Mouse (Mus musculus): ENCODE results near the gene 4933434E20Rik. TPM values are rescaled to one million over a fixed set of nuclear protein-coding genes. Genes with fewer than 3 reads are reported as not detected.

Gene 4933434E20Rik
- total RNA-seq (2021) = 10 to 100 TPM; 72.3 to 83.5 TPM

DNA sequence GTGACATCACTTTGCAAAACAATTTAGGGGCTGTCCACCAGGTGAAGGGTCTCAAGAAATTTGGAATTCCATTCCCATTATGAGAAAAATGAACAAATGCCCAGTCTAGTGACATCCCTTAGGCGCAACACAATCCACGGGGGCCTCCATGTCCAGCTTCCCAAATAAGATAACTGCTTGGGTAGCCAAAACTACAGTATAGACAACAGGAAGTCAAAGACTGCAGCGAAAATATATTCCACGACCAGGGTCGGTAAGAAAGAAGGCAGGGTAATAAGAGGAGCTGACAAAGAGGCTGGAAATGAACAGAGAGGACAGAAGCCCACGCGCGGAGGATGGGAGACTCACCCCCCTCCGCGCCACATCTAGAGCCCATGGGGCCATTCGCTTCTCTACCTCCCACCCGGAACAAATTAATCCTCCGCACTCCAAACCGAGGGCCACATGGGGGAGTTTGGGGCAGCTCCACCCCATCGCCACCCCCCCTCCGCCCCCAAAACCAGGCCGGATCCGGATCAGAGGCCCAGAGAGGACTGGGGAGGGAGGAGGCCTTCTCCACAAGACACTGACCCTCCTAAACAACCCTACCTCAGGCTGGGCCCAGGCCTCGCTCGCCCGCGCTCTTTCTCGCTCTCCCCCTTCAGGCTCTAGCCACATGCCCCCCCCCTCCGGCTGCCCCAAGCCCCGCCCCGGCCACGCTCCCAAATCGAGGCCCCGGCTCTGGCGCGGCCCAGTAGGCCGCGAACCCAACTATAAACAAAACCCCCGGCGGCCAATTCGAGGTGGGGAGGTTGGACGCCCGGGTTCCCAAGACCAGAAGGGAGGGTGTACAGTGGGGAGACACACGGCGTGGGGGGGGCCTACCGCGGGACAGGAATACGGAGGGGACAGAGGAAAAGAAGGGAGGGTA lies at the start of gene 4933434E20Rik:
Gene 4933434E20Rik (plus strand): TSS at position 196 of the 910 bp plus-strand sequence.
- DNase-seq = peak; percentile 68
- intact Hi-C loops (cut with DNase I) = no loop called here

DNA sequence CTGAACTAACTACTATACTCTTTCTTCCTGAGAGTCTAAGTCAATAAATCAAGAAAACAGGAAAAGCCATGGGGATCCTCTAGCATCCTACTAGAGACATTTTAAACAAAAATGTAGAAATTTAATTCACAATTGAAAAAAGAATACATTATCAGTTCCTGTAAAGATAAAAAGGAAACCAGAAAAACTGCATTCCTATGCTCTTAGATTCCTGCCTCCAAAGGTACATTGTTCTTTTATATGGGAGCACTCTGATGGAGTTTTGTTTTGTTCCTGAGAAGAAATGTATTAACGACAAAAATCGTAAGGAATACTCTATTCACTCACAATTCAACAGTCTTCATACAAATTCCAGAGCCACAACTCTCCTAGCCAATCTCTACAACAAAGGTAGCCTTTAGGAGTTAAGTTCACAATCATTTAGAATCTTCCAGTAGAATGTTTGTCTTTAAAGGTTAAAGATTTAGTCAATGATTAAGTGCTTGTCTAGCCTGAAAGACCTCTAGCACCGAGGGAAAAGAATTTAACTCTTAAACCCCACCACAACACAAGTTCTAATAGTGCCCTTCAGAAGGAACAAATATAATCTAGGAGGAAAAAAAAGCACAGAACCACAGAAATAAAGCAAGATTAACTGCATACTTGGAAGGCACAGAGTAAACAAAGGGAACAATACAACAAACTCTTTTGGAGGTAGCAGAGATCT lies 47.2 kb upstream of the 4933434E20Rik start:
- no peak for DNase-seq
- intact Hi-C loops (cut with DNase I) = loop anchor here (5.0 kb wide), 1 partner anchor 33 kb away; no protein-coding TSS in a partner anchor

DNA sequence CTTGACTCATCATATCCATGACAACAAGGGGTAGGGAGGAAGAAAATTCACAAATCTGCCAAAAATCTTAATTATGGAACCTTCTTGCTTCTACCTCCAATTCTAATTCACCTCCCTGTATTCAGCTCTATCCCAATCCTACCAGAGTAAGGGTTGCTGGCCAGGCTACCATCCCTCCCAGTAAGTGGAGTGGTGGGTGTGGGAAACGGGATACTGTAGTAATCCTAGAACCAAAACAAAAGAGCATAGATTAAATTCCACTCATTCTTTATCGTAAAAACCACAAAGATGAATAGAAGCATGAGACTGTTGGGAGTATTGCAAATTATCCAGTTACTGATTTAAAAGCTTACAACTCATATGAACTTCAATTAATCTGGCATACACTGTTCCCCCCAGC lies 41.1 kb upstream of the 4933434E20Rik start:
- DNase-seq = no peak
- intact Hi-C loops (cut with DNase I) = loop anchor here (10.0 kb wide), 1 partner anchor 955 kb away; no protein-coding TSS in a partner anchor

DNA sequence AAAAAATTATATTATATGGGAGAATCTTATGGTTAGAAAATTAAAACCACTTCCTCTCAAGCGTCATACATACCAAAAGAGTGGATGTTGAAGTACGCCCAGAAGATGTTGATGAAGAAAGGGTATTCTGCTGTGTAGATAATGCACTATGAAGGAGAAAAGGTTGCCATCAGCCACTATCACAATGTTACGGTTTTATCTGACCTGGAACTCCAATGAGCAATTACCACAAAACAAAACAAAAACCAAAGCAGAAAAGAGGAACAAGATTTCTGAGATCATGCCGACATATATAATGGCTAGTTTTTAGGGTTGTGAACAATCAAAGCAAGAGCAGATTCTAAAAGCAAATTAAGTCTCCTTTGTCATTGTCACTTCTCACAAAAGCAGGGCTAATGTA lies 34.8 kb upstream of the 4933434E20Rik start:
- DNase-seq = no peak
- intact Hi-C loops (cut with DNase I) = loop anchor here (10.0 kb wide), 1 partner anchor 962 kb away; no protein-coding TSS in a partner anchor

DNA sequence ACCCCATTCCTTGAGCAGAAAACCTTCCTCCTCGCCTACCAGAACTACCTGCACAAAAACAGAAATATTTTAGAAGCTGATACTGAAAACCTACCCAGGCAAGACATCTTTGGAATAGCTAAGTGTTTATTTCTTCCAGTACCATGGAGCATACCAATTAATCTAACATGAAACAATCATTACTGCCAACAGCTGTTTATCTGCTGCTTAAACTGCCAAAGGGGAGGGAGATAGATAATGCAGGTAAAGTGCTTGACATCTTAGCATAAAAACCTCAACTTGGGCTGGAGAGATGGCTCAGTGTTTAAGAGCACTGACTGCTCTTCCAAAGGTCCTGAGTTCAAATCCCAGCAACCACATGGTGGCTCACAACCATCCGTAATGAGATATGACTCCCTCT lies 16.8 kb upstream of the 4933434E20Rik start:
- intact Hi-C loops (cut with DNase I) = loop anchor here (5.0 kb wide), 1 partner anchor 32 kb away; no protein-coding TSS in a partner anchor

DNA sequence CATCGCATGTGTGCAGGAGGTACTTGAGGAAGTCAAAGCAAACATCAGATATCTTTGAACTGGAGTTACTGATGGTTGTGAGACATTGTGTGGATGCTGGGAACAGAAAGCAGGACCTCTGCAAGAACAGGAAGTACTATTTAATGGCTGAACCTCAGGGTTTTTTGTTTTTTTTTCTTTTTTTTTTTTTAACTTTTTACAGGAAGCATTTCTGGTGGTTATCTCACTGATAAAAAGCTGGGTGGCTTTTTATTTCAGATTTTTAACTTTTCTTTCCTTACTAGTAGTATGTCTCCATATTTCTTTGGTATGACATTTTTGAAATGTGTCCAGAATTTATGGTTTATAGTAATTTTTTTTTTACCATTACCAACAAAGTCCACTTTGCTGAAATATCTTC lies 15.2 kb upstream of the 4933434E20Rik start:
- intact Hi-C loops (cut with DNase I) = loop anchor here (5.0 kb wide), 1 partner anchor 34 kb away; no protein-coding TSS in a partner anchor
- DNase-seq = no peak

More for the DNA sequence above, 16.8 kb upstream of the 4933434E20Rik start:
- DNase-seq = no peak

GRCm38 (mm10) chr3:90049691-90050090 lies 1.7 kb upstream of the 4933434E20Rik start:
- intact Hi-C loops (cut with DNase I) = loop anchor here (5.0 kb wide), 1 partner anchor 42 kb away; no protein-coding TSS in a partner anchor
- no peak for DNase-seq

GRCm38 (mm10) chr3:90052351-90053241 lies 1.2 kb downstream of the 4933434E20Rik start, which contains the start of gene Ubap2l:
Gene Ubap2l, minus strand, starts transcription at chr3:90052628.
- intact Hi-C loops (cut with DNase I) = no loop called here

DNA sequence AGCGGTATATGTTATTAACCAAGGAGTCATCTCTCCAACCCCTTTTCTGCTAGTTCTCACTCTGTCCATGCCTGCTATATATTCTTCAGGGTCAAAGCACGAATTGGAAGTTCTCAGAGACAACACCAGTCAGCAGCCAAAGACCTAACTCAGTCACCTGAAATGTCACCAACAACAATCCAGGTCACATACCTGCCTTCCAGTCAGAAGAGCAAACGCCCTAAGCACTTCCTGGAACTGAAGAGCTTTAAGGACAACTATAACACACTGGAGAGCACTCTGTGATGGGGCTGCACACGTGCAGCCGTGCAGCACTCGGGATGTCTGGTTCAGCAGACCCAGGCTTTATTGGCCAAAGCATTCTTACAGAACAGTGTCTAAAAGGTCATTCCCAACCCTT lies 10.1 kb downstream of the 4933434E20Rik start:
- intact Hi-C loops (cut with DNase I) = no loop called here
- no peak for DNase-seq

More at GRCm38 (mm10) chr3:90052351-90053241, 1.2 kb downstream of the 4933434E20Rik start, which contains the start of gene Ubap2l:
- peak; percentile 98 for DNase-seq

DNA sequence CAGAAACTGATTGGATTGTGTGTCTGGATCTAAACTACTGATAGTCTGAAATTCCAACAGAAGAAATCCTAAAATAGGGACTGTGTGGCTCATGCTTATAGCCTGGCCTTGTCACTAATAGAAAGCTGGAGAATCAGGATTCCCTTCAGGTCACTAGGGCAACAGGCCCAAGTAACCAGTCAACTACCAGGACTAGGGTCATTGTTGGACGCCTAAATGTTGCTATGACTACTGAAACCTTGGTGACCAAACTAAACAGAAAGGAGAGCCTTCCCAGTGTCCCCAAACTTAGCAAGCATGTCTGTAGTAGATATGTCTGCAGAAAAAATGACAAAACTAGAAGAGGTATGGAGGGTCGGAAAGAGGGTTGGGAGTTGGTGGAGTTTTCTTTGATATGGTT lies 11.1 kb downstream of the 4933434E20Rik start:
- no peak for DNase-seq
- intact Hi-C loops (cut with DNase I) = no loop called here

DNA sequence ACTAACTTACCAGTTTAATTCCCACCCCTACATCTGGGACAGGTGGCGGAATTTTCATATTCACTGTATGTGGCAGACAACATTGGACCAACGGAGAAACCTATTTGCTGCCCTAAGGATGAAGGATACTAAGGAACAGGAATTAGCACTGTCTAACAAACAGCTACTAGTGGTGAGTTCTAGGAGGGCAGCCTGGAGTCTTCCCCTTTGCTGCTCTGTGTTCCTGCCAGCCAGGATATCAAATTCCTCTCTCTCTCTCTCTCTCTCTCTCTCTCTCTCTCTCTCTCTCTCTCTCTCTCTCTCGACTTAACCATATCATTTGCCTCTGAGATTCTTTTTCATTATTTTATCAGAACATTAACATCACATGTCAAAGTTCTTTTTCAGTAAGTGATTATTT lies 12.9 kb downstream of the 4933434E20Rik start:
- no peak for DNase-seq
- intact Hi-C loops (cut with DNase I) = no loop called here

DNA sequence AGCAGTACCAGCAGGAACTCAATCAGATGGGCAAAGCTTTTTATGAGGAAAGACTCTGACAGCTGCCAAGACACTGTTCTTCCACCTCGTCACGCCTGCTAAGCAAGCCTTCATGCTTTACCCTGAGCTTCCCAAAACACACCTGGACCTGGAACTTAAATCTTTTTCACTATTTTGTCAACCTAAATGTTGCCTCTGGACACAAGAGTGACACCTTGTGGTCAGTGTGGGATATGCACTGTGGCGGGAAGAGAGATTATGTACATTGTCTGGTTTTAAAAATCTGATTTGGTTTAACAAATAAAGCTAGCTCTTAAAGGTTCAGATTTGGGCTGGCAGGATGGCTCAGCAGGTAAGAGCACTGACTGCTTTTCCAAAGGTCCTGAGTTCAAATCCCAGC lies 14.1 kb downstream of the 4933434E20Rik start:
- intact Hi-C loops (cut with DNase I) = no loop called here
- DNase-seq = peak; percentile 37

DNA sequence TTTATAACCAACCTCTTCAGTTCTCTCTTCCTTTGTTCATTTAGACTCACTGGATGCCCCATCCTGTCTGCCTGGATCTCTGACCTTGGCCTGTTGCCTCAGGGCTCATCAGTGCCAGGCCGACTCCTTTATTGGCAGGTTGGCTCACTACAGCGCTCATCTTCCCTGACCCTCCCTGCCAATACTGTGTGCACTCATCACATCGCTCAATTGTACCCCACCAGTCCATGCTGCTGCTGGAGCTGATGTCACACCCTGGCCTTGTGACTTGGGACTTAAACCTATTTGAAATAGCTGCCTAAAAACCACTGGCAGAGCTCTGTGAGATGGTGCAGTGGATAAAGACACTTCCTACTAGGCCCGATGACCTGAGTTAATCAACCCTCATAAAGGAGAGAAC lies 16.4 kb downstream of the 4933434E20Rik start:
- DNase-seq = no peak
- intact Hi-C loops (cut with DNase I) = no loop called here

GRCm38 (mm10) chr3:90069688-90070087 lies 18.3 kb downstream of the 4933434E20Rik start:
- DNase-seq = no peak
- intact Hi-C loops (cut with DNase I) = no loop called here

DNA sequence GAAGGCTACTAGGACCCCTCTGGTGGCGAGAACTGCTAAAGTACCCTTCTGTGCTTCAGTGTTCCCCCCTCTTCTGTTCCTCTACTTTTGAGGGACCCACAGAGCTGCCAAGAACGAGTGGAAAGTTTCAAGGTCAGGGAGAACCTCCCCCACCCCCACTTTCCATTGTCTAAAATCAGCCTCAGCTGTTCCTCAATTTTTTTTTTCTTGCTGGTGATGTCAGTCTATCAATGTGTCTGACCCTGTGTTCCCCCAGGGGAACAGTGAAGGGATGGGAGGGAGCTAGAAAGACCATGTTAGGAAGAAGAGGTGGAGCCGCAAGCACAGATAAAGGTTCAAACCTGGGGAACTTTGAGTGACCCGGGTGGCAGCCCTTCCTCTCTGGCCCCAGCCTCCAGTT lies 20.9 kb downstream of the 4933434E20Rik start, which contains the start of gene Tpm3:
Gene Tpm3 (plus strand): TSS at position 356 of the 400 bp plus-strand sequence.
- intact Hi-C loops (cut with DNase I) = no loop called here
- no peak for DNase-seq

DNA sequence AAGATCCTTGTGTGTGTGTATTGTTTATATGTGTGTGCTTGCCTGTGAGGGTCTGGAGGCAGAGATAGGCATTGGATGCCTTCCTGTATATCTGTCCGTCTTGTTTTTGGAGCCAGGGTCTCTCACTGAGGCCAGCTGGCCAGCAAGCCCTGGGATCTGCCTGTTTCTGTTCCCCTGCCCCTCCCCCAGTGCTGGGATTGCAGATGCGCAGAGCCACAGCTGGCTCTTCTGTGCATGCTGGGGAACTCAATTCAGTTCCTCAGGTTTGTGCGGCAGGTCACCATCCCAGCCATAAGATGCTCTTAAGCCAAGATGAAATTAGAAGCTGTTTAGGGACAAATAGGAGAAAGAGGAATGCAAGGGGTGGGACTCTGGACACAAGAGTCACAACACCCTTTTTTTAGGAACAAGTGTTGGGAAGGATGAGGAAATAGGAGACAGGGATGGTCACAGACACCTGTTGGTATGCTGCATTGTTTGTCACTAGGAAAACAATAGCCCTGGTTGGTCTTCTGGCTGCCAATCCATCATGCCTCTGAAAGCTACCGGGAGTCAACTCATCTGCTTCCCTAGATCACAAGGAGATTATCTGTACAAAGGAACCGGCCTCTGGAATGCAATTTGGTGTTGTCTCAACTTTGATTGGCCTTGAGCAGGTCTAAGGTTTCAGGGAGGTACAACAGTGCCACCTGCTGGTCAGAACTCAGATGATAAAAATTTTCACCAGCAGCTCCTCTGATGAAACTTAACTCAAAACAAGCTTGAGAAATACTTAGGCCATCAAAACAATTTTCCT lies 25.7 kb downstream of the 4933434E20Rik start:
- DNase-seq = peak; percentile 69
- intact Hi-C loops (cut with DNase I) = loop anchor here (5.0 kb wide), 1 partner anchor 125 kb away; no protein-coding TSS in a partner anchor

GRCm38 (mm10) chr3:90078224-90078623 lies 26.8 kb downstream of the 4933434E20Rik start:
- intact Hi-C loops (cut with DNase I) = loop anchor here (5.0 kb wide), 1 partner anchor 126 kb away; no protein-coding TSS in a partner anchor

DNA sequence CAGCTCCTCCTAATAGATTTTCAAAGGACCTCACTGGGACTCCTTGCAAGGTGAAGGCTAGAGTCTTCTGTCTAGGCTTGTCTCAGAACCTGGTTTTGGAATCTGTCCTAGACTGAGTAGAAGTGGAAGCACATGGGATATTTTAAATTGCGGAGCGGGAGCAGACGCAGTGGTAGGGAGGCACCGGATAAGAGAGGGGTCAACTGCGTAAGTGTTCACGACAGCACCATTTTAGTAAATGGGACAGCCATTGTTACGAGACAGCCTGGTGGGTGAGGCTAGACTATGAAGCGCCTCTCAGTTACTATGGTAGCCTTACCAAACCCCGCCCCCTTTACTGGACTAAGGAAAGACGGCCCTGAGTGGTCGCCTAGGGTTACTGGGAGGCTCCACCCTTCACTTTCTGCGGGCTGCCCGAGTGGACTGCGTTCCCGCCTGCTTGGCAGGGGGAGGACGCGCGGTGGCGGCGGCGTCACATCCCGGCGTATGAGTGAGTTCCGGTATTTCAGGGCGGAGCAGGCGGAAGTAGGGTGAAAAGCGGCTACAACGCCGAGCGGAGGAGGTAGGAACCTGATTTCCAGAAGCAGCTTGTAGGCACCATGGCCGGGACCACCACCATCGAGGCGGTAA lies 27.8 kb downstream of the 4933434E20Rik start:
- intact Hi-C loops (cut with DNase I) = loop anchor here (5.0 kb wide), 1 partner anchor 127 kb away; no protein-coding TSS in a partner anchor
- DNase-seq = peak; percentile 93

More at GRCm38 (mm10) chr3:90078224-90078623, 26.8 kb downstream of the 4933434E20Rik start:
- DNase-seq = no peak
